In genomic region chr1:191693231-191693630, GRCm38 (mm10) we compare ENCODE assay signal across 10 mouse cellular contexts. TPM values are rescaled to one million over a fixed set of nuclear protein-coding genes. Genes with fewer than 3 reads are reported as not detected.
DNase-seq lines count a peak whose midpoint lies in the region; ATAC-seq and TF ChIP-seq lines count a peak whose summit lies in the region.
"Had no signal": no experiment of that assay in that cellular context is flagged by ENCODE, and none has a peak within 500 bp of the region (broad histone marks: within the 10 kb centered on the region; RNA-seq: fewer than 3 reads in every experiment).

No protein-coding gene starts in this region.

- TF ChIP-seq CTCF in stomach, postnatal 0 days (IDR thresholded peaks at IDR 0.05; ENCODE audit: low read depth) = no peak
- TF ChIP-seq CTCF in midbrain, postnatal 0 days (IDR thresholded peaks at IDR 0.05) = no peak
- TF ChIP-seq CTCF in layer of hippocampus, adult 2 months (conservative IDR thresholded peaks at IDR 0.05) = no peak

- 43% methylated on average over 4 of the region's 4 CpGs for WGBS in embryonic facial prominence, embryonic 14.5 days
- WGBS in embryonic facial prominence, embryonic 10.5 days = 68% methylated on average over 4 of the region's 4 CpGs
- 35% methylated on average over 4 of the region's 4 CpGs for WGBS in liver, embryonic 16.5 days (ENCODE audit: insufficient replicate concordance)
- 48% methylated on average over 4 of the region's 4 CpGs for WGBS in liver, embryonic 12.5 days (ENCODE audit: insufficient replicate concordance)
- WGBS in stomach, postnatal 0 days = 22% methylated on average over 4 of the region's 4 CpGs
- 64% methylated on average over 4 of the region's 4 CpGs for WGBS in midbrain, postnatal 0 days

- no peak overlapping the region for H3K4me3 ChIP-seq in embryonic facial prominence, embryonic 14.5 days (ENCODE audit: low read depth, low read length)
- H3K4me3 ChIP-seq in embryonic facial prominence, embryonic 10.5 days = no peak overlapping the region
- H3K4me3 ChIP-seq in liver, embryonic 16.5 days (ENCODE audit: low read depth, low read length) = no peak overlapping the region
- H3K4me3 ChIP-seq in liver, embryonic 12.5 days = no peak overlapping the region
- H3K4me3 ChIP-seq in stomach, postnatal 0 days (ENCODE audit: low read depth, low read length) = no peak overlapping the region
- H3K4me3 ChIP-seq in midbrain, postnatal 0 days (ENCODE audit: low read depth, low read length) = no peak overlapping the region
- no peak overlapping the region for H3K4me3 ChIP-seq in layer of hippocampus, adult 2 months
- H3K4me3 ChIP-seq: midbrain, embryonic 12.5 days had no signal

- H3K4me1 ChIP-seq in embryonic facial prominence, embryonic 14.5 days (ENCODE audit: control insufficient read depth, insufficient read depth, low read length) = no peaks in the 10 kb centered on the region
- H3K4me1 ChIP-seq in embryonic facial prominence, embryonic 10.5 days = peaks cover 3% of the 10 kb centered on the region
- no peaks in the 10 kb centered on the region for H3K4me1 ChIP-seq in liver, embryonic 16.5 days (ENCODE audit: control insufficient read depth, low read depth, low read length)
- no peaks in the 10 kb centered on the region for H3K4me1 ChIP-seq in liver, embryonic 12.5 days
- H3K4me1 ChIP-seq in stomach, postnatal 0 days (replicated peaks; ENCODE audit: control insufficient read depth, insufficient read depth) = no peaks in the 10 kb centered on the region
- no peaks in the 10 kb centered on the region for H3K4me1 ChIP-seq in midbrain, postnatal 0 days (ENCODE audit: insufficient read depth, low read length)
- H3K4me1 ChIP-seq: midbrain, embryonic 12.5 days had no signal

- ATAC-seq in embryonic facial prominence, embryonic 14.5 days (ENCODE audit: low read depth) = no peak
- peak; percentile 77 for ATAC-seq in liver, embryonic 16.5 days (ENCODE audit: low read depth)
- ATAC-seq in liver, embryonic 12.5 days = no peak
- ATAC-seq in stomach, postnatal 0 days (ENCODE audit: low FRiP score, low TSS enrichment) = no peak
- no peak for ATAC-seq in midbrain, postnatal 0 days (ENCODE audit: low FRiP score)

- H3K27ac ChIP-seq in embryonic facial prominence, embryonic 14.5 days (replicated peaks; ENCODE audit: low read depth, low read length) = no peak overlapping the region
- H3K27ac ChIP-seq in embryonic facial prominence, embryonic 10.5 days (replicated peaks) = no peak overlapping the region
- no peak overlapping the region for H3K27ac ChIP-seq in liver, embryonic 16.5 days (ENCODE audit: low read length)
- H3K27ac ChIP-seq in liver, embryonic 12.5 days = no peak overlapping the region
- peak overlapping the region; percentile 58; the same call in 1 of the 2 replicates for H3K27ac ChIP-seq in stomach, postnatal 0 days (replicated peaks)
- no peak overlapping the region for H3K27ac ChIP-seq in midbrain, postnatal 0 days (ENCODE audit: low read depth, low read length)
- no peak overlapping the region for H3K27ac ChIP-seq in layer of hippocampus, adult 2 months
- H3K27ac ChIP-seq: midbrain, embryonic 12.5 days had no signal

- no peak overlapping the region for H3K9ac ChIP-seq in embryonic facial prominence, embryonic 14.5 days (ENCODE audit: low read depth, low read length)
- H3K9ac ChIP-seq in liver, embryonic 16.5 days (ENCODE audit: low read depth, low read length) = no peak overlapping the region
- H3K9ac ChIP-seq in liver, embryonic 12.5 days = no peak overlapping the region
- H3K9ac ChIP-seq in stomach, postnatal 0 days (ENCODE audit: low read length) = no peak overlapping the region
- H3K9ac ChIP-seq in midbrain, postnatal 0 days (replicated peaks; ENCODE audit: low read length, poor library complexity, severe bottlenecking) = no peak overlapping the region
- H3K9ac ChIP-seq: midbrain, embryonic 12.5 days had no signal

- no peaks in the 10 kb centered on the region for H3K36me3 ChIP-seq in embryonic facial prominence, embryonic 14.5 days (ENCODE audit: control insufficient read depth, insufficient read depth, low read length)
- no peaks in the 10 kb centered on the region for H3K36me3 ChIP-seq in embryonic facial prominence, embryonic 10.5 days (replicated peaks)
- H3K36me3 ChIP-seq in liver, embryonic 16.5 days (ENCODE audit: control insufficient read depth, insufficient read depth) = no peaks in the 10 kb centered on the region
- H3K36me3 ChIP-seq in liver, embryonic 12.5 days = no peaks in the 10 kb centered on the region
- no peaks in the 10 kb centered on the region for H3K36me3 ChIP-seq in stomach, postnatal 0 days (ENCODE audit: control insufficient read depth, insufficient read depth, low read length)
- no peaks in the 10 kb centered on the region for H3K36me3 ChIP-seq in midbrain, postnatal 0 days (ENCODE audit: insufficient read depth, low read length)
- H3K36me3 ChIP-seq: midbrain, embryonic 12.5 days had no signal

- H3K4me2 ChIP-seq in embryonic facial prominence, embryonic 14.5 days (ENCODE audit: low read depth, low read length) = no peak overlapping the region
- H3K4me2 ChIP-seq in liver, embryonic 16.5 days (ENCODE audit: low read depth, low read length) = no peak overlapping the region
- no peak overlapping the region for H3K4me2 ChIP-seq in liver, embryonic 12.5 days
- H3K4me2 ChIP-seq in stomach, postnatal 0 days (replicated peaks; ENCODE audit: low read depth) = no peak overlapping the region
- no peak overlapping the region for H3K4me2 ChIP-seq in midbrain, postnatal 0 days (ENCODE audit: low read depth, low read length, poor library complexity, severe bottlenecking)
- H3K4me2 ChIP-seq: midbrain, embryonic 12.5 days had no signal

- H3K27me3 ChIP-seq in embryonic facial prominence, embryonic 14.5 days (replicated peaks; ENCODE audit: control insufficient read depth, insufficient read depth, low read length) = no peaks in the 10 kb centered on the region
- no peaks in the 10 kb centered on the region for H3K27me3 ChIP-seq in embryonic facial prominence, embryonic 10.5 days (replicated peaks; ENCODE audit: low read depth, poor library complexity, severe bottlenecking)
- no peaks in the 10 kb centered on the region for H3K27me3 ChIP-seq in liver, embryonic 16.5 days (ENCODE audit: control insufficient read depth, insufficient read depth, low read depth, low read length)
- no peaks in the 10 kb centered on the region for H3K27me3 ChIP-seq in liver, embryonic 12.5 days (replicated peaks)
- H3K27me3 ChIP-seq in stomach, postnatal 0 days (ENCODE audit: control insufficient read depth, insufficient read depth, low read length) = no peaks in the 10 kb centered on the region
- H3K27me3 ChIP-seq in midbrain, postnatal 0 days (ENCODE audit: insufficient read depth, low read length) = no peaks in the 10 kb centered on the region
- H3K27me3 ChIP-seq: midbrain, embryonic 12.5 days had no signal

- no peak for TF ChIP-seq EP300 in stomach, postnatal 0 days (optimal IDR thresholded peaks at IDR 0.05)

- peak; percentile 53 for DNase-seq in embryonic facial prominence, embryonic 14.5 days (ENCODE audit: low spot score)
- DNase-seq in embryonic facial prominence, embryonic 10.5 days (ENCODE audit: low spot score) = no peak
- DNase-seq in kidney, postnatal 14 days = peak; percentile 82
- no peak for DNase-seq in stomach, postnatal 0 days (ENCODE audit: low spot score)
- DNase-seq in midbrain, postnatal 0 days (ENCODE audit: low spot score) = no peak
- DNase-seq in layer of hippocampus, adult 2 months (ENCODE audit: low spot score in 2 of 2) = no peak

- no peaks in the 10 kb centered on the region; the same call in 1 of the 2 replicates for H3K9me3 ChIP-seq in embryonic facial prominence, embryonic 14.5 days (ENCODE audit: control insufficient read depth, low read length)
- no peaks in the 10 kb centered on the region for H3K9me3 ChIP-seq in embryonic facial prominence, embryonic 10.5 days
- no peaks in the 10 kb centered on the region for H3K9me3 ChIP-seq in liver, embryonic 16.5 days (replicated peaks; ENCODE audit: control insufficient read depth, low read length)
- H3K9me3 ChIP-seq in liver, embryonic 12.5 days (replicated peaks) = no peaks in the 10 kb centered on the region
- H3K9me3 ChIP-seq in stomach, postnatal 0 days (ENCODE audit: control insufficient read depth, low read length) = no peaks in the 10 kb centered on the region
- no peaks in the 10 kb centered on the region for H3K9me3 ChIP-seq in midbrain, postnatal 0 days (ENCODE audit: low read length)
- H3K9me3 ChIP-seq: midbrain, embryonic 12.5 days had no signal

RNA-seq across cellular contexts. Expression of gene Lpgat1, which starts 24.4 kb away (rescaled TPM):
- 33.3 and 35.8 TPM in 2 replicates for polyA plus RNA-seq in embryonic facial prominence, embryonic 14.5 days (2014; fragmentation: Nextera tagmentation; extraction: Ambion mirVana)
- polyA plus RNA-seq in embryonic facial prominence, embryonic 10.5 days (2016; fragmentation: Nextera tagmentation; extraction: Ambion mirVana) = 24.0 and 24.4 TPM in 2 replicates
- 4.5 and 5.3 TPM in 2 replicates for polyA plus RNA-seq in liver, embryonic 16.5 days (2015; fragmentation: Nextera tagmentation; extraction: Ambion mirVana)
- polyA plus RNA-seq in liver, embryonic 12.5 days (2016; fragmentation: Nextera tagmentation; extraction: Ambion mirVana) = 21.4 and 21.8 TPM in 2 replicates
- polyA plus RNA-seq in stomach, postnatal 0 days (2015; fragmentation: Nextera tagmentation; extraction: Ambion mirVana) = 28.9 and 32.3 TPM in 2 replicates
- 56.2 and 79.5 TPM in 2 replicates for total RNA-seq in midbrain, postnatal 0 days (2014; rRNA removed)
- polyA plus RNA-seq in midbrain, postnatal 0 days (2015; fragmentation: Nextera tagmentation; extraction: Ambion mirVana) = 38.5 and 53.0 TPM in 2 replicates
- total RNA-seq in layer of hippocampus, adult 2 months (2021) = 100 to 1,000 TPM; 128 to 129 TPM
- total RNA-seq: MEL had no signal

Comparison
In these comparisons a context has a peak if more than half of its experiments do, and no peak if none do; other contexts are left out.
1. DNase-seq: peak in embryonic facial prominence, embryonic 14.5 days (single experiment) and kidney, postnatal 14 days (single experiment); none in embryonic facial prominence, embryonic 10.5 days (single experiment), stomach, postnatal 0 days (single experiment), midbrain, postnatal 0 days (single experiment) and layer of hippocampus, adult 2 months (0 of 2).